Mouse (Mus musculus): ENCODE data around the gene Mpped2.

DNA sequence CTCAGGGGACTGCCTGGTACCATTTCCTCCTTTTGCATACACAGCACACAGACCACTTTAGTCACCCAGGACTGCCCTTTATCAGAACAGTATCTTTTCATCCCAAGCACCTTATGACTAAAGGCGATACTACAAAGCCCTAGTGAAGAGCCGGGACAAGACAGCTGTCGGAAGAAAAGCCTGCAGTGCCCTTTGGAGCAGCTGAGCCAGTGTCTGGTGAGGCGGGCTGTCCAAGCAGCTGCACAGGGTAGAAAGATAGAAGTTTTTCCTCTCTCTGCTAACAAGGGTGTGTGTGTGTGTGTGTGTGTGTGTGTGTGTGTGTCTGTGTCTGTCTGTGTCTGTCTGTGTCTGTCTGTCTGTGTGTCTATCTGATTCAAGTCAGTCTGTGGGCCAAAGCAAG lies 161.1 kb downstream of the Mpped2 start:
- TF ChIP-seq CTCF (IDR thresholded peaks at IDR 0.05; ENCODE audit: control insufficient read depth, insufficient read depth, insufficient read length) (no peak), MYOG (IDR thresholded peaks at IDR 0.05; ENCODE audit: control insufficient read depth, extremely low read depth, insufficient read length) (no peak), MYOD1 (IDR thresholded peaks at IDR 0.05; ENCODE audit: control insufficient read depth, insufficient read length, low read depth) (no peak), CEBPB (IDR thresholded peaks at IDR 0.05; ENCODE audit: low read depth) (no peak), MAX (IDR thresholded peaks at IDR 0.05) (no peak), USF1 (IDR thresholded peaks at IDR 0.05; ENCODE audit: low read depth) (no peak)
